13 mouse cellular contexts compared by ENCODE assay signal in the genomic region with DNA sequence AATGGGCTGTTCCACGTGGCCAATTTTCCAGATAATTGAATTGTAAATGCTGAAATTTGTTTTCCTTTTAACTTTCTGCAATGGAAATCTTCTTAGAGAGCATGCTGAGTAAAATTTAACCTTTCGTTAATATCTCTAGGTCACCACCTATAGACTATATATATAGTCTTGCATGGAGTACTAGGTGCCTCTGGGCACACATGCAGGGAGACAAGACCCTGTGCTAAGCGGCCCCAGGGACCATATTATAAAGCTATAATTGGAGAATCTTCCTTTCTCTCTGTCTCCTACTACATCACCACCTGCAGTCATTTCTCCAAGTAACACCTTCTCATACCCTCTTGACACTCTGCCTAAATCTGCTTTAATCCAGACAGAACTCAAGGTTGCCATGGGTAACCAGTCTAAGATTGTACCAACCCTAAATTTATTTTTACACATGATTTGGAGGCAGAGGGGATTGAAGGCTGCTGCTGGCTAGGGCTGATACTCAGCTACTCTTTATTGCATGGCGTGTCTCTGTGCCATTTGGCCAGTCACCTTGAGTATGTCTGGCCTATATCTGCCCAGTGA.
"Had no signal": no experiment of that assay in that cellular context is flagged by ENCODE, and none has a peak within 500 bp of the region (broad histone marks: within the 10 kb centered on the region; RNA-seq: fewer than 3 reads in every experiment).

No protein-coding gene starts in this region.

- H3K4me2 ChIP-seq: heart, embryonic 11.5 days; heart, embryonic 13.5 days; heart, embryonic 15.5 days; hindbrain, embryonic 13.5 days; hindbrain, embryonic 15.5 days; limb, embryonic 12.5 days; liver, embryonic 11.5 days; liver, embryonic 13.5 days had no signal

- H3K9me3 ChIP-seq: heart, embryonic 13.5 days; heart, embryonic 15.5 days; hindbrain, embryonic 13.5 days; hindbrain, embryonic 15.5 days; limb, embryonic 10.5 days; limb, embryonic 12.5 days; liver, embryonic 13.5 days had no signal

- H3K27ac ChIP-seq: heart, adult 2 months; heart, embryonic 13.5 days; heart, embryonic 15.5 days; hindbrain, embryonic 13.5 days; hindbrain, embryonic 15.5 days; hindbrain, postnatal 0 days; layer of hippocampus, adult 2 months; left cerebral cortex, adult 2 months; liver, embryonic 13.5 days had no signal

- H3K4me1 ChIP-seq: hindbrain, embryonic 13.5 days; hindbrain, embryonic 15.5 days; liver, embryonic 13.5 days had no signal

- H3K9ac ChIP-seq: heart, embryonic 13.5 days; heart, embryonic 15.5 days; hindbrain, embryonic 13.5 days; hindbrain, embryonic 15.5 days; limb, embryonic 12.5 days; liver, embryonic 13.5 days had no signal

- H3K4me3 ChIP-seq: heart, adult 2 months; heart, embryonic 13.5 days; heart, embryonic 15.5 days; hindbrain, embryonic 13.5 days; hindbrain, embryonic 15.5 days; layer of hippocampus, adult 2 months; left cerebral cortex, adult 2 months; limb, embryonic 10.5 days; limb, embryonic 12.5 days; liver, embryonic 13.5 days had no signal

- H3K36me3 ChIP-seq: heart, embryonic 13.5 days; hindbrain, embryonic 13.5 days; hindbrain, embryonic 15.5 days; limb, embryonic 10.5 days; limb, embryonic 12.5 days; liver, embryonic 13.5 days had no signal

- H3K27me3 ChIP-seq: heart, embryonic 15.5 days; hindbrain, embryonic 15.5 days; limb, embryonic 12.5 days; liver, embryonic 13.5 days had no signal
